Mouse (Mus musculus): ENCODE data around the gene Vezt.

GRCm38 (mm10) chr10:93918087-93918486 lies 117.5 kb downstream of the Vezt start:
- no peak for TF ChIP-seq CTCF (IDR thresholded peaks at IDR 0.05; ENCODE audit: extremely low read depth, insufficient read depth, low read length)
- TF ChIP-seq POLR2A (IDR thresholded peaks at IDR 0.05; ENCODE audit: extremely low read depth, insufficient read depth, low read length) = no peak
